Mouse (Mus musculus) midbrain, postnatal 0 days (tissue): ENCODE data around the gene Rbbp5. TPM values are rescaled to one million over a fixed set of nuclear protein-coding genes. Genes with fewer than 3 reads are reported as not detected.

Experiments used
- ATAC-seq: fragments of 200-750 bp; cut with Nextera tagmentation; 2 replicates; pipeline ENCODE4 v1.8.0; 2017; ENCODE audit warnings: moderate number of reproducible peaks, mild to moderate bottlenecking, moderate TSS enrichment, moderate library complexity; ENCODE audit not compliant: low FRiP score
- DNase-seq: peaks from one replicate; pipeline ENCODE4 v3.0.0-alpha.2; 2015; ENCODE audit warnings: low spot score
- H3K27ac ChIP-seq: fragments of 300-500 bp; sonication (generic); 2 replicates; pipeline ENCODE4 v1.5.1; 2014; ENCODE audit warnings: low read depth, mild to moderate bottlenecking, low read length, mixed read lengths
- H3K27me3 ChIP-seq: fragments of 300-500 bp; sonication (generic); 2 replicates; pipeline ENCODE4 v1.6.1; 2014; ENCODE audit warnings: low read length, control low read depth, mixed read lengths; ENCODE audit not compliant: insufficient read depth
- H3K36me3 ChIP-seq: fragments of 300-500 bp; sonication (generic); 2 replicates; pipeline ENCODE4 v1.6.1; 2014; ENCODE audit warnings: low read length, control low read depth, mixed read lengths; ENCODE audit not compliant: insufficient read depth
- H3K4me1 ChIP-seq: fragments of 300-500 bp; sonication (generic); 2 replicates; pipeline ENCODE4 v1.6.1; 2014; ENCODE audit warnings: mild to moderate bottlenecking, control low read depth, antibody characterized with exemption, low read length, mixed read lengths; ENCODE audit not compliant: insufficient read depth
- H3K4me2 ChIP-seq: fragments of 300-500 bp; sonication (generic); 2 replicates; pipeline ENCODE4 v1.6.1; 2014; ENCODE audit warnings: low read depth, mild to moderate bottlenecking, low read length, mixed read lengths; ENCODE audit not compliant: poor library complexity, severe bottlenecking
- H3K4me3 ChIP-seq: fragments of 300-500 bp; sonication (generic); 2 replicates; pipeline ENCODE4 v1.5.1; 2014; ENCODE audit warnings: low read depth, mild to moderate bottlenecking, low read length, moderate library complexity
- H3K9ac ChIP-seq: fragments of 300-500 bp; sonication (generic); replicated peaks from 2 replicates; pipeline ENCODE4 v1.6.1; 2014; ENCODE audit warnings: mild to moderate bottlenecking, low read length, moderate library complexity, mixed read lengths; ENCODE audit not compliant: poor library complexity, severe bottlenecking
- H3K9me3 ChIP-seq: fragments of 300-500 bp; sonication (generic); 2 replicates; pipeline ENCODE4 v1.6.1; 2016; ENCODE audit warnings: low read length, control low read depth
- CTCF ChIP-seq: IDR thresholded peaks from 2 replicates; pipeline ENCODE4 v1.5.1; 2016; ENCODE audit warnings: antibody characterized with exemption, mild to moderate bottlenecking
- WGBS: fragments of 180-500 bp; shearing (Covaris S2); extraction: QIAGEN DNeasy Blood & Tissue Kit; methylation state at CpG from one replicate; pipeline ENCODE4 v1.1.7; 2014; 5-methylcytosine and 5-hydroxymethylcytosine counted together
- polyA plus RNA-seq: library from polyadenylated mRNA; unstranded; fragments of >200 nt; fragmentation: Nextera tagmentation; extraction: Ambion mirVana; gene quantifications from 2 replicates; pipeline ENCODE4 v1.2.1, GENCODE M21; 2015
- total RNA-seq: library from RNA; depleted of rRNA; stranded (reverse); fragments of >200 nt; gene quantifications from 2 replicates; pipeline ENCODE4 v1.2.3, GENCODE M21; 2014

Rbbp5 gene
- total and polyA plus RNA-seq, 2 experiments from 2014 or later: 22.6 to 25.8 TPM

- no peak overlapping the region for H3K27ac ChIP-seq
- DNase-seq: no peak
These were observed 46.8 kb downstream of the Rbbp5 start for GRCm38 (mm10) chr1:132523920-132524319.

GRCm38 (mm10) chr1:132525832-132526231, 48.7 kb downstream of the Rbbp5 start:
- no peak overlapping the region for H3K4me2 ChIP-seq
- 7% methylated on average over 10 of the region's 10 CpGs for WGBS
- H3K36me3 ChIP-seq: peaks cover 41% of the 10 kb centered on the region

More at GRCm38 (mm10) chr1:132523920-132524319, 46.8 kb downstream of the Rbbp5 start:
- H3K27me3 ChIP-seq: no peaks in the 10 kb centered on the region
- no peak overlapping the region for H3K4me3 ChIP-seq
- H3K4me1 ChIP-seq: no peaks in the 10 kb centered on the region
- peaks cover 54% of the 10 kb centered on the region for H3K36me3 ChIP-seq
- ATAC-seq: no peak
- no peak overlapping the region for H3K9ac ChIP-seq
- 39% methylated on average over 4 of the region's 4 CpGs for WGBS
- H3K4me2 ChIP-seq: no peak overlapping the region
- peak; percentile 72 for TF ChIP-seq CTCF
- no peaks in the 10 kb centered on the region for H3K9me3 ChIP-seq

GRCm38 (mm10) chr1:132528071-132528470, 50.9 kb downstream of the Rbbp5 start:
- no peak overlapping the region for H3K27ac ChIP-seq
- H3K36me3 ChIP-seq: peaks cover 28% of the 10 kb centered on the region
- no peaks in the 10 kb centered on the region for H3K9me3 ChIP-seq
- H3K4me1 ChIP-seq: 0 out of 2 replicates have a peak, but pooled peaks cover 4% of the 10 kb centered on the region
- no peak for DNase-seq
- no peak for TF ChIP-seq CTCF
- ATAC-seq: no peak
- no peak overlapping the region for H3K4me2 ChIP-seq
- no peak overlapping the region for H3K9ac ChIP-seq
- 96% methylated on average over 13 of the region's 13 CpGs for WGBS
- H3K27me3 ChIP-seq: no peaks in the 10 kb centered on the region
- H3K4me3 ChIP-seq: no peak overlapping the region

More at GRCm38 (mm10) chr1:132525832-132526231, 48.7 kb downstream of the Rbbp5 start:
- H3K9me3 ChIP-seq: no peaks in the 10 kb centered on the region
- H3K4me3 ChIP-seq: no peak overlapping the region
- peak; percentile 97 for TF ChIP-seq CTCF
- ATAC-seq (peak; percentile 59), DNase-seq (peak; percentile 90)
- H3K27me3 ChIP-seq: no peaks in the 10 kb centered on the region
- peak overlapping the region; percentile 72 for H3K27ac ChIP-seq
- H3K4me1 ChIP-seq: 0 out of 2 replicates have a peak, but pooled peaks cover 2% of the 10 kb centered on the region
- H3K9ac ChIP-seq: peak overlapping the region; percentile 50

GRCm38 (mm10) chr1:132528647-132529334, 51.6 kb downstream of the Rbbp5 start:
- H3K9me3 ChIP-seq: no peaks in the 10 kb centered on the region
- TF ChIP-seq CTCF: no peak
- H3K27ac ChIP-seq: no peak overlapping the region
- ATAC-seq (no peak), DNase-seq (no peak)
- no peak overlapping the region for H3K9ac ChIP-seq
- no peaks in the 10 kb centered on the region for H3K27me3 ChIP-seq
- H3K4me3 ChIP-seq: no peak overlapping the region
- WGBS: 89% methylated on average over 19 of the region's 19 CpGs
- peaks cover 31% of the 10 kb centered on the region for H3K36me3 ChIP-seq
- H3K4me1 ChIP-seq: 0 out of 2 replicates have a peak, but pooled peaks cover 4% of the 10 kb centered on the region
- no peak overlapping the region for H3K4me2 ChIP-seq

GRCm38 (mm10) chr1:132530631-132531191, 53.5 kb downstream of the Rbbp5 start:
- 11% methylated on average over 5 of the region's 5 CpGs for WGBS
- Histone ChIP-seq H3K27me3 (no peaks in the 10 kb centered on the region), H3K4me1 (0 out of 2 replicates have a peak, but pooled peaks cover 6% of the 10 kb centered on the region), H3K27ac (no peak overlapping the region), H3K36me3 (peaks cover 25% of the 10 kb centered on the region), H3K9me3 (no peaks in the 10 kb centered on the region), H3K4me2 (no peak overlapping the region), H3K4me3 (no peak overlapping the region), H3K9ac (no peak overlapping the region)
- TF ChIP-seq CTCF: no peak
- ATAC-seq: no peak
- DNase-seq: peak; percentile 65

- H3K4me3 ChIP-seq: no peak overlapping the region
- no peak for TF ChIP-seq CTCF
- ATAC-seq: no peak
These were observed 55.4 kb downstream of the Rbbp5 start for GRCm38 (mm10) chr1:132532521-132532920.

More at GRCm38 (mm10) chr1:132532521-132532920, 55.4 kb downstream of the Rbbp5 start:
- H3K9me3 ChIP-seq: no peaks in the 10 kb centered on the region
- peaks cover 24% of the 10 kb centered on the region for H3K36me3 ChIP-seq
- no peak overlapping the region for H3K9ac ChIP-seq
- no peak overlapping the region for H3K4me2 ChIP-seq
- H3K27ac ChIP-seq: no peak overlapping the region
- 0 out of 2 replicates have a peak, but pooled peaks cover 6% of the 10 kb centered on the region for H3K4me1 ChIP-seq
- DNase-seq: no peak
- 70% methylated on average over 9 of the region's 9 CpGs for WGBS
- no peaks in the 10 kb centered on the region for H3K27me3 ChIP-seq
